Mouse (Mus musculus): ENCODE results near the gene Kcnip1. TPM values are rescaled to one million over a fixed set of nuclear protein-coding genes. Genes with fewer than 3 reads are reported as not detected.
A peak's percentile ranks its signal among the peaks of the same experiment; 100 is the strongest.

Kcnip1 gene
- polyA plus RNA-seq, 1 experiment, result not detected

DNA sequence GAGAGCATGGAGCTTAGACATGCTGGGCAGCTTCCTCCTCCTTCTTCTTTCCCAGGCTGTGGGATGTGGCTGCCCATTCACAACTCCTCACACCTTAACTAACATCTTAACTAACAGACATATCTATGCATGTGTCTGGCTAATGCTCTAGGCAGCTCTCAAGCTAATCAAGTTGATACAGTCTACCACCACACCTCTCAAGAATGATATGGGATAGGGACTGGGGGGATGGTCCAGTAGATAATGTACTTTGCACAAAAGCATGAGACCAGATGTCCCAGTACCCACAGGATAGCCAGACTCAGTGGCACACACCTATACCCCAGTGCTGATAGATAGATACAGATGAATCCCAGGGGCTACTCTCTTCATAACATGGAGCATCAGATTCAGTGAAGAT lies 131.1 kb downstream of the Kcnip1 start:
- Histone ChIP-seq H3K4me1 (ENCODE audit: control insufficient read depth, insufficient read depth, low read length) (peaks cover 27% of the 10 kb centered on the region), H3K27ac (ENCODE audit: insufficient read depth, low read depth, low read length) (no peak overlapping the region), H3K4me3 (ENCODE audit: insufficient read depth, low read depth, low read length) (no peak overlapping the region)
- TF ChIP-seq CTCF (IDR thresholded peaks at IDR 0.05; ENCODE audit: insufficient read depth, low read depth, low read length), result no peak
- no peak for TF ChIP-seq POLR2A (IDR thresholded peaks at IDR 0.05; ENCODE audit: insufficient read depth, low read depth, low read length)

DNA sequence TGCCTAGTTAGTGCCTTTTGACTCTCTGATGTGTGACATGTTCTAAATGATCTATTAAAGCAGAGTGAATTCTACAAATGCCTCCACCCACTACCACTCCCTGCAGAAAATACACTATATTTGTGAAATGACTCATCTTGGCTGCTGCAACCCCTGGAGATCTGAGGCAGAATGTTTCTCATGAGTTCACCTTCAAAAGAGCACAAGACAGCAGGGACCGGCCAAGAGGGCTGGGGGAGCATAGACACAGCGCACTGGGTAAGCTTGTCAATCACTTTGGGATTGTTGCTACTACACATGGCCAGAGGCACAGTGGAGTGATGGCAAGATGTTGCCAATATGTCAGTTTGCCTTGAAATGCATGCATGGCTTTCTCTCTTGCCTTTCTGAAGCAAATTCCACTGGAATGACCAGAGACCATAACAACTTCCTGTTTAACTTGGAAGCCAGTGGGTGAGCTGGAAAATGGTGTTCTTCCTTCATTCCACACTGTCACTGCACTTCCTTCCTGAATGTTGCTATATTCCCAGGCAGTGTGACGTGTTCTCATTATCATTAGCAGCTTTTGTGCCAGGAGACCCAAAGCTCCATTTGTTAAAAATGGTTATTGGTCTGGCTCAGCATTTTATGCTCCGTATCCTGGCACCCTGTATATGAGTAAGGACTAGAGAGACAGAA lies 131.9 kb downstream of the Kcnip1 start:
- Histone ChIP-seq H3K4me3 (ENCODE audit: insufficient read depth, low read depth, low read length) (no peak overlapping the region), H3K4me1 (ENCODE audit: control insufficient read depth, insufficient read depth, low read length) (peaks cover 27% of the 10 kb centered on the region), H3K27ac (ENCODE audit: insufficient read depth, low read depth, low read length) (peak overlapping the region; percentile 95)
- TF ChIP-seq POLR2A (IDR thresholded peaks at IDR 0.05; ENCODE audit: insufficient read depth, low read depth, low read length), result no peak
- no peak for TF ChIP-seq CTCF (IDR thresholded peaks at IDR 0.05; ENCODE audit: insufficient read depth, low read depth, low read length)
- 37% methylated on average over 4 of the region's 4 CpGs for WGBS

DNA sequence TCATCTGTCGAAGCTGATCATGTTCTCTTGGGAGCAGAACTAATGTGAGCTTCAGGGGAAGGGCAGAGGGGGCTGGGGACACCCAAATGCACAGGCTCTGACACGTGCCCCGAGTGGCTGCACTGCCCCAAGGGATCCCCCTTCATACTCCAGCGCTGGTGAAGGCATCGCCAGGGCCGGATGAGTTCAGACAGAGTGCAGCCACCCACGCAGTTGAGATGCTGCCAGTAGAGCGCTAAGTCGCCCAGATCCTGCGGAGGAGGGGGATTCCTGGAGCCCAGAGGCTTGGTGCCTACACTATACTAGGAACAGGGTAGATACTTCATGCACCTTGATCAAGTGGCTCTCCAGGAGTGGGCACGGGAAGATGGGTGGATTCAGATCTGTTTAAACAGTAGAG lies 143.3 kb downstream of the Kcnip1 start:
- TF ChIP-seq CTCF (IDR thresholded peaks at IDR 0.05; ENCODE audit: insufficient read depth, low read depth, low read length), result no peak
- TF ChIP-seq POLR2A (IDR thresholded peaks at IDR 0.05; ENCODE audit: insufficient read depth, low read depth, low read length), result no peak

DNA sequence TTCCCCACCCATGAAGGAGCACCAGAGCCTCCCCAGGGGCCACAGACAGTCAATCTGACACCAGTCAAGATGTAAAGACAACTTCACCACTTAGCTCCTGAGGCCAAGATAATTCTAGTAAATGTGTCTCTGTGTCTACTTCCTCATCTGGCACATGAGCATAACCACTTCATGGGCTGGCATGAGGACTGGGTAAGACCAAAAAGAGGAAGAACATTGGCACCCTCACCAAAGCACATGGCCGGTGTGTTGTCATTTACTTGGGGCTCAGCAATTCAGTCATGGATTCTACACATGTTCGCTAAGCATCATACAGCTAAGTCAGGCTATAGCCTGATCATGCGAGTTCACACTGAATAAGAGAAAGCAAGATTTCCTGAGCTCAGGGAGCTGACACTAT lies 144.3 kb downstream of the Kcnip1 start:
- no peak overlapping the region for H3K4me3 ChIP-seq (ENCODE audit: insufficient read depth, low read depth, low read length)
- 91% methylated on average over 3 of the region's 3 CpGs for WGBS
- TF ChIP-seq CTCF (IDR thresholded peaks at IDR 0.05; ENCODE audit: insufficient read depth, low read depth, low read length) (no peak), POLR2A (IDR thresholded peaks at IDR 0.05; ENCODE audit: insufficient read depth, low read depth, low read length) (no peak)
- H3K4me1 ChIP-seq (ENCODE audit: control insufficient read depth, insufficient read depth, low read length), result peaks cover 28% of the 10 kb centered on the region
- no peak overlapping the region for H3K27ac ChIP-seq (ENCODE audit: insufficient read depth, low read depth, low read length)

More for the DNA sequence above, 143.3 kb downstream of the Kcnip1 start:
- no peak overlapping the region for H3K4me3 ChIP-seq (ENCODE audit: insufficient read depth, low read depth, low read length)
- WGBS, result 18% methylated on average over 11 of the region's 11 CpGs
- H3K27ac ChIP-seq (ENCODE audit: insufficient read depth, low read depth, low read length), result no peak overlapping the region
- H3K4me1 ChIP-seq (ENCODE audit: control insufficient read depth, insufficient read depth, low read length), result peaks cover 27% of the 10 kb centered on the region

DNA sequence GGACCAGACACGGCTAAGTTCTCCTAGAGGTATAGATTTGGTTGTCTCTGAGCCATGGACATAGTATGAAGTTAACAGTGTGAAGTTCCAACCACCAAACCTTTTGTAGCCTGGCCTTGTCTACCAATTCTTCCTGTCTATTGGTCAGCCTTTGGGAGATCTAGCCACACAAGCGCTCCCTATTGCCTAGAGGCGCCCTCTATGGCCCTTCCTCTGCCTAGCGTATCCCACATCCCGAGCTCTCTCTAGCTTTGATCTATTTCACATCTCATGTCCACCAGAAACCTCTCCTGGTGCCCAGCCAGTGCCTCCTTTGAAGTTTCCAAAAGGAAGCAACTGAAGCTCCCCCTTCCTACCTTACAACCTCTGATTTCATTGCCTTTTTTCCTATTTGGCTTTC lies 147.0 kb downstream of the Kcnip1 start:
- Histone ChIP-seq H3K4me3 (ENCODE audit: insufficient read depth, low read depth, low read length) (no peak overlapping the region), H3K4me1 (ENCODE audit: control insufficient read depth, insufficient read depth, low read length) (peaks cover 20% of the 10 kb centered on the region), H3K27ac (ENCODE audit: insufficient read depth, low read depth, low read length) (no peak overlapping the region)
- no peak for TF ChIP-seq CTCF (IDR thresholded peaks at IDR 0.05; ENCODE audit: insufficient read depth, low read depth, low read length)
- TF ChIP-seq POLR2A (IDR thresholded peaks at IDR 0.05; ENCODE audit: insufficient read depth, low read depth, low read length), result no peak
- WGBS, result 80% methylated on average over 5 of the region's 5 CpGs

DNA sequence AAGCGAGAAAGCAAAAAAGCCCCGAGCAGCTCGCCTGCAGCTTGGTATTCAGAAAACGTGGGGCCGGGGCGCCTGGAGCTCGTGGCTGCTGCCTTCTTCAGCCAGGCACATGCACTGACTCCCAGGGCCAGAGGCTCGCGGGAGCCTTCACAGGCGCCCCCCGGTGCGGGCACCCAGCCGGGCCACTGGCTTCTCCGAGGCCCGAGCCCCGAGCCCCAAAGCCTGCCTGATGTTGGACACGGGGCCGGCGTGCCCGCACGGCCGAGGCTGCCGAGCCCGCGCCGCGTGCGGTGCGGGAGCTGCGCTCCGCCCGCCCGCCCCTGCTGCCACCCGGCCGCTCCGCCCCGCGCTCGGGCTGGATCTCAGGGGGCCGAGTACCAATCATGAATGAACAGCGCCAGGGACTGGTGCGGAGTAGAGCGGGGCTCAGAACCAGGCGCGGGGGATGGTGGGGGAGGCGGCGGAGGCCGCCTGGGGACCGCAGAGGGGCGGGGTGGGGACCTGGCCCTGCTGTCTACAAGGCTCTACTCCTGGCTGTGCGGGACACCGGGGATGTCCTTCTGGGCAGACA lies 149.6 kb downstream of the Kcnip1 start:
- no peak; the same call in 1 of the 2 replicates for TF ChIP-seq POLR2A (IDR thresholded peaks at IDR 0.05; ENCODE audit: insufficient read depth, low read depth, low read length)
- TF ChIP-seq CTCF (IDR thresholded peaks at IDR 0.05; ENCODE audit: insufficient read depth, low read depth, low read length), result no peak
- under 1% methylated on average over 52 of the region's 52 CpGs for WGBS
- Histone ChIP-seq H3K4me1 (ENCODE audit: control insufficient read depth, insufficient read depth, low read length) (peaks cover 5% of the 10 kb centered on the region), H3K4me3 (ENCODE audit: insufficient read depth, low read depth, low read length) (peak overlapping the region; percentile 53), H3K27ac (ENCODE audit: insufficient read depth, low read depth, low read length) (peak overlapping the region; percentile 77)

DNA sequence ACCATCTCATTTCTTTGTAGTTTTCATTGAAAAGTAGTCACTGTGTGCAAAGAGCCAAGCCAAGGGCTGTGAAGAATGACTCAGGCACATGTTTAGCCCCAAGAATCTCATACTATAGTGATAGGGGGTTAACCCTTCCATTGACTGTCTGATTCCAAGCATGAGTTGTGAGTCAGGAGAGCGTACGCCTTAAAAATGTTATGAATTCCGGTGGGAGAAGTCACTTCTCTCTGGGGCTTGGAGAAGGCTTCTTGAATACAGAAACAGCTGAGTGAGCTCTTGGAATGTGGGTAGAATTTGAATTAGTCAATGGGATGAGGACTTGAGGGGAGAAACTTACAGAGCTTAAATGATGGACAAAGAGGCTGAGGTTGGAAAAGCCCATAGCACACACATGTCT lies 153.9 kb downstream of the Kcnip1 start:
- Histone ChIP-seq H3K27ac (ENCODE audit: insufficient read depth, low read depth, low read length) (no peak overlapping the region), H3K4me3 (ENCODE audit: insufficient read depth, low read depth, low read length) (no peak overlapping the region), H3K4me1 (ENCODE audit: control insufficient read depth, insufficient read depth, low read length) (peaks cover 13% of the 10 kb centered on the region)
- TF ChIP-seq POLR2A (IDR thresholded peaks at IDR 0.05; ENCODE audit: insufficient read depth, low read depth, low read length), result no peak
- TF ChIP-seq CTCF (IDR thresholded peaks at IDR 0.05; ENCODE audit: insufficient read depth, low read depth, low read length), result no peak
- 85% methylated on average over 3 of the region's 3 CpGs for WGBS

DNA sequence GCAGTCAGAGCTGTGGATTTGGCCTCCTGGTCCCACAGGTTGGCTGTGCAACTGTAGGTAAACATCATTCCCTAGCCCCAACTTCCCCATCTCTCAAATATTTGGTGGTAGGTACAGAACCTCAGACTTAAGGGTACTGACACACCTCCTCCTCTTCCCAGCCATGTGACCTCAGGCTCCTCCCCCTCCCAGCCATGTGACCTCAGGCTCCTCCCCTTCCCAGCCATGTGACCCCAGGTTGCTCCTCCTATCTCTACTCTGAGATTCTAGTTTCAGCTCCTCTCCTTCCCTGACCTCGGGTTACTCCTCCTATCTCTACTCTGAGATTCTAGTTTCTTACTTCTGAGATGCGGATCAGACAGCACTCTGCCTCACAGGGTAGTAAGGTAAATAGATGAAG lies 163.2 kb downstream of the Kcnip1 start:
- Histone ChIP-seq H3K27ac (ENCODE audit: insufficient read depth, low read depth, low read length) (no peak overlapping the region), H3K4me3 (ENCODE audit: insufficient read depth, low read depth, low read length) (no peak overlapping the region), H3K4me1 (ENCODE audit: control insufficient read depth, insufficient read depth, low read length) (peaks cover 30% of the 10 kb centered on the region)
- 90% methylated on average over 2 of the region's 2 CpGs for WGBS
- no peak for TF ChIP-seq CTCF (IDR thresholded peaks at IDR 0.05; ENCODE audit: insufficient read depth, low read depth, low read length)
- no peak for TF ChIP-seq POLR2A (IDR thresholded peaks at IDR 0.05; ENCODE audit: insufficient read depth, low read depth, low read length)

DNA sequence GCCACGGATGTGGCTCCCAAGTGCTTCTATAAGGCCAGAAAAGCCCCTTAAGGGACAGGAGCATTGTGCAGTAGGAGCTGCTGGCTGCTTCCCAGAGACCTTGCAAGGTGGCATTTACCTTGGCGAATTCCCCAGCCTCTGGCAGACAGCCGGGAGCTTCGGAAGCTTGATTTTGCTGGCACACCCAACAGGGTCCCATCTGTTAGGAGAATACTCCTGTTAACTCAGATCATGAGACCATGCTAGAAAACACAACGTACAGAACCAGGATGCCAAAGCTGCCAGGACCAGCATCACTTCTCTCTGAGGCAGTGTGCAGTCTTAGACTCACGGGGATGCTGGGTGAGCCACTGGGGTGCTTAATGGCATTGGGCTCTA lies 165.1 kb downstream of the Kcnip1 start:
- H3K27ac ChIP-seq (ENCODE audit: insufficient read depth, low read depth, low read length), result peak overlapping the region; percentile 49; the same call in 1 of the 2 replicates
- no peak overlapping the region for H3K4me3 ChIP-seq (ENCODE audit: insufficient read depth, low read depth, low read length)
- peaks cover 45% of the 10 kb centered on the region for H3K4me1 ChIP-seq (ENCODE audit: control insufficient read depth, insufficient read depth, low read length)
- TF ChIP-seq CTCF (IDR thresholded peaks at IDR 0.05; ENCODE audit: insufficient read depth, low read depth, low read length) (no peak), POLR2A (IDR thresholded peaks at IDR 0.05; ENCODE audit: insufficient read depth, low read depth, low read length) (no peak)
- 36% methylated on average over 6 of the region's 6 CpGs for WGBS
